27 mouse cellular contexts compared by ENCODE assay signal in the genomic region with DNA sequence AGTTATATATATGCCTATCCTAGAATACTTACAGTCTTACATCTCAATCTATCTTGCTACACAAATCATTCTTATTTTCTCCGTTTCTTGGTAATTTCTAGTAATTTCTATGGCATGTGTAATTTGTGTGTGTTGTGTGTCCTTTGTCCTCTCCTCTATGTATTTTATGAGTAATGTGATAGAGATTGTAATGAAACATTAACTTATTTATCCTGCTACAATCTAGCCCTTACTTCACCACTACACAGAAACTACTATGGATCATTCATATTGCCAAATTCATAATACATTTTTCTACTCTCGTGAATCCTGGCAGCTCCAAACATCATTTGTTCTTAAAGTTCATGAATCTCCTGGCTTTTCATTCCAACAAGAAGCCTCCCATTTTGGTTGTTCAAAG. TPM values are rescaled to one million over a fixed set of nuclear protein-coding genes. Genes with fewer than 3 reads are reported as not detected.
A peak's percentile ranks its signal among the peaks of the same experiment; 100 is the strongest.
DNase-seq lines count a peak whose midpoint lies in the region; ATAC-seq and TF ChIP-seq lines count a peak whose summit lies in the region.
"Had no signal": no experiment of that assay in that cellular context is flagged by ENCODE, and none has a peak within 500 bp of the region (broad histone marks: within the 10 kb centered on the region; RNA-seq: fewer than 3 reads in every experiment).

No protein-coding gene starts in this region.

- no peak overlapping the region for H3K9ac ChIP-seq in liver, adult 2 months (ENCODE audit: low read depth, low read length)
- no peak overlapping the region for H3K9ac ChIP-seq in intestine, embryonic 15.5 days
- no peak overlapping the region for H3K9ac ChIP-seq in intestine, postnatal 0 days (ENCODE audit: low read depth, low read length)
- H3K9ac ChIP-seq in stomach, postnatal 0 days (ENCODE audit: low read length), result no peak overlapping the region
- H3K9ac ChIP-seq: embryonic facial prominence, embryonic 12.5 days; forebrain, embryonic 12.5 days had no signal

- no peak for TF ChIP-seq EP300 in stomach, postnatal 0 days (optimal IDR thresholded peaks at IDR 0.05)

- WGBS in liver, adult 2 months, result 25% methylated on average over 2 of the region's 2 CpGs
- 81% methylated on average over 2 of the region's 2 CpGs for WGBS in intestine, embryonic 15.5 days
- 44% methylated on average over 2 of the region's 2 CpGs for WGBS in intestine, postnatal 0 days
- WGBS in stomach, postnatal 0 days, result 71% methylated on average over 2 of the region's 2 CpGs

- TF ChIP-seq POLR2A in liver, adult 2 months (IDR thresholded peaks at IDR 0.05; ENCODE audit: extremely low read depth, insufficient read depth, low read length), result no peak

- no peaks in the 10 kb centered on the region for H3K27me3 ChIP-seq in liver, adult 2 months (ENCODE audit: control insufficient read depth, insufficient read depth, low read length)
- H3K27me3 ChIP-seq in intestine, embryonic 15.5 days (replicated peaks), result no peaks in the 10 kb centered on the region
- no peaks in the 10 kb centered on the region for H3K27me3 ChIP-seq in intestine, postnatal 0 days (replicated peaks; ENCODE audit: control insufficient read depth, insufficient read depth, low read length)
- H3K27me3 ChIP-seq in stomach, postnatal 0 days (ENCODE audit: control insufficient read depth, insufficient read depth, low read length), result no peaks in the 10 kb centered on the region
- H3K27me3 ChIP-seq: CH12.LX; embryonic facial prominence, embryonic 12.5 days; forebrain, embryonic 12.5 days; Patski had no signal

- H3K79me2 ChIP-seq in liver, adult 2 months (ENCODE audit: control insufficient read depth, insufficient read depth, low read length), result peaks cover 5% of the 10 kb centered on the region; the same call in 1 of the 2 replicates

- DNase-seq in liver, adult 2 months (ENCODE audit: extremely low read depth, low read depth, low spot score), result peak; percentile 67
- DNase-seq in liver, result no peak
- DNase-seq in stomach, postnatal 0 days (ENCODE audit: low spot score), result no peak
- no peak for DNase-seq in right cerebral cortex, postnatal 10 days (ENCODE audit: low spot score in 2 of 2)
- DNase-seq in layer of hippocampus, postnatal 10 days (ENCODE audit: low spot score in 2 of 2), result no peak
- DNase-seq: adrenal gland, adult 8-10 months; adrenal gland, postnatal 14 days; adrenal gland, postnatal 36 days; B cell, adult 2 months; cerebellum, adult 11-12 months; cerebellum, adult 2 months; cerebellum, adult 9-10 months; cerebellum, postnatal 10 days; cerebellum, postnatal 25 days had no signal

- ATAC-seq in intestine, embryonic 15.5 days, result peak; percentile 70; the same call in 1 of the 2 replicates
- peak; percentile 73 for ATAC-seq in intestine, postnatal 0 days
- ATAC-seq in stomach, postnatal 0 days (ENCODE audit: low FRiP score, low TSS enrichment), result 0 out of 2 replicates have a peak, but pooled peaks have one; percentile 61
- ATAC-seq: activated CD4-positive, CD25-positive, alpha-beta regulatory T cell, adult 4 months; CD4-positive, CD25-positive, alpha-beta regulatory T cell, adult 4 months; forebrain, embryonic 14.5 days; Patski had no signal

- no peaks in the 10 kb centered on the region for H3K9me3 ChIP-seq in intestine, embryonic 15.5 days
- H3K9me3 ChIP-seq in intestine, postnatal 0 days (ENCODE audit: control insufficient read depth), result no peaks in the 10 kb centered on the region
- H3K9me3 ChIP-seq in stomach, postnatal 0 days (ENCODE audit: control insufficient read depth, low read length), result no peaks in the 10 kb centered on the region
- H3K9me3 ChIP-seq: embryonic facial prominence, embryonic 10.5 days; embryonic facial prominence, embryonic 12.5 days; forebrain, embryonic 10.5 days; forebrain, embryonic 12.5 days; G1E had no signal

- no peak overlapping the region for H3K4me2 ChIP-seq in intestine, embryonic 15.5 days (replicated peaks)
- H3K4me2 ChIP-seq in intestine, postnatal 0 days (replicated peaks; ENCODE audit: low read depth), result no peak overlapping the region
- no peak overlapping the region for H3K4me2 ChIP-seq in stomach, postnatal 0 days (replicated peaks; ENCODE audit: low read depth)
- H3K4me2 ChIP-seq: embryonic facial prominence, embryonic 12.5 days; forebrain, embryonic 12.5 days had no signal

- no peak for TF ChIP-seq CTCF in liver, adult 2 months (IDR thresholded peaks at IDR 0.05; ENCODE audit: low read depth, low read length)
- no peak for TF ChIP-seq CTCF in intestine, postnatal 0 days (IDR thresholded peaks at IDR 0.05; ENCODE audit: low read depth)
- TF ChIP-seq CTCF in stomach, postnatal 0 days (IDR thresholded peaks at IDR 0.05; ENCODE audit: low read depth), result no peak

- peaks cover 6% of the 10 kb centered on the region; the same call in 1 of the 2 replicates for H3K4me1 ChIP-seq in liver, adult 2 months (ENCODE audit: control insufficient read depth, insufficient read depth, low read length)
- H3K4me1 ChIP-seq in intestine, embryonic 15.5 days (replicated peaks), result no peaks in the 10 kb centered on the region
- no peaks in the 10 kb centered on the region for H3K4me1 ChIP-seq in intestine, postnatal 0 days (replicated peaks; ENCODE audit: control insufficient read depth, insufficient read depth, low read length)
- H3K4me1 ChIP-seq in stomach, postnatal 0 days (replicated peaks; ENCODE audit: control insufficient read depth, insufficient read depth), result no peaks in the 10 kb centered on the region
- H3K4me1 ChIP-seq: embryonic facial prominence, embryonic 10.5 days; embryonic facial prominence, embryonic 12.5 days; forebrain, embryonic 10.5 days; forebrain, embryonic 12.5 days had no signal

- no peak overlapping the region for H3K27ac ChIP-seq in liver, adult 2 months (replicated peaks; ENCODE audit: insufficient read depth, low read depth, low read length)
- H3K27ac ChIP-seq in intestine, embryonic 15.5 days, result no peak overlapping the region
- H3K27ac ChIP-seq in intestine, postnatal 0 days (ENCODE audit: low read depth, low read length), result 0 out of 2 replicates have a peak overlapping the region, but pooled peaks have one; percentile 28
- 0 out of 2 replicates have a peak overlapping the region, but pooled peaks have one; percentile 24 for H3K27ac ChIP-seq in stomach, postnatal 0 days (replicated peaks)
- H3K27ac ChIP-seq: embryonic facial prominence, embryonic 10.5 days; embryonic facial prominence, embryonic 12.5 days; forebrain, embryonic 10.5 days; forebrain, embryonic 12.5 days had no signal

- peaks cover 14% of the 10 kb centered on the region for H3K36me3 ChIP-seq in liver, adult 2 months (ENCODE audit: control insufficient read depth, insufficient read depth, low read length)
- H3K36me3 ChIP-seq in intestine, embryonic 15.5 days, result no peaks in the 10 kb centered on the region
- no peaks in the 10 kb centered on the region for H3K36me3 ChIP-seq in intestine, postnatal 0 days (ENCODE audit: control insufficient read depth, insufficient read depth)
- no peaks in the 10 kb centered on the region for H3K36me3 ChIP-seq in stomach, postnatal 0 days (ENCODE audit: control insufficient read depth, insufficient read depth, low read length)
- H3K36me3 ChIP-seq: forebrain, embryonic 12.5 days had no signal

- no peak overlapping the region for H3K4me3 ChIP-seq in liver, adult 2 months (ENCODE audit: insufficient read depth, low read depth, low read length)
- H3K4me3 ChIP-seq in intestine, embryonic 15.5 days (replicated peaks), result no peak overlapping the region
- H3K4me3 ChIP-seq in intestine, postnatal 0 days (ENCODE audit: low read depth, low read length), result no peak overlapping the region
- H3K4me3 ChIP-seq in stomach, postnatal 0 days (ENCODE audit: low read depth, low read length), result no peak overlapping the region
- H3K4me3 ChIP-seq: embryonic facial prominence, embryonic 10.5 days; embryonic facial prominence, embryonic 12.5 days; erythroblast, embryonic 14.5 days; forebrain, embryonic 10.5 days; forebrain, embryonic 12.5 days had no signal

RNA-seq across cellular contexts. Expression of a gene that starts 19.6 kb away (rescaled TPM):
- 116 and 144 TPM in 2 replicates for total RNA-seq in liver, adult 2 months (2014; rRNA removed)
- polyA plus RNA-seq in liver, adult 2 months (2012; rRNA removed), result 47.0 and 48.6 TPM in 2 replicates
- polyA plus RNA-seq in intestine, embryonic 15.5 days (2015; fragmentation: Nextera tagmentation; extraction: Ambion mirVana), result 104 TPM in 2 replicates
- 122 and 131 TPM in 2 replicates for polyA plus RNA-seq in intestine, postnatal 0 days (2015; fragmentation: Nextera tagmentation; extraction: Ambion mirVana)
- 89.1 and 90.2 TPM in 2 replicates for polyA plus RNA-seq in stomach, postnatal 0 days (2015; fragmentation: Nextera tagmentation; extraction: Ambion mirVana)
- total RNA-seq in layer of hippocampus, postnatal 10 days (2021), result 10 to 100 TPM; 44.5 to 48.5 TPM
- polyA plus RNA-seq: erythroblast, embryonic 14.5 days had no signal

RNA-seq across cellular contexts. Expression of a gene that starts 19.6 kb away (rescaled TPM):
- total RNA-seq in liver, adult 2 months (2014; rRNA removed), result 105 and 108 TPM in 2 replicates
- polyA plus RNA-seq in liver, adult 2 months (2012; rRNA removed), result 32.9 and 33.2 TPM in 2 replicates
- polyA plus RNA-seq in intestine, embryonic 15.5 days (2015; fragmentation: Nextera tagmentation; extraction: Ambion mirVana), result 59.6 and 61.6 TPM in 2 replicates
- polyA plus RNA-seq in intestine, postnatal 0 days (2015; fragmentation: Nextera tagmentation; extraction: Ambion mirVana), result 67.9 and 71.3 TPM in 2 replicates
- polyA plus RNA-seq in stomach, postnatal 0 days (2015; fragmentation: Nextera tagmentation; extraction: Ambion mirVana), result 68.9 and 69.3 TPM in 2 replicates
- 10 to 100 TPM; 35.8 to 38.8 TPM for total RNA-seq in layer of hippocampus, postnatal 10 days (2021)

RNA-seq across cellular contexts. Expression of a gene that starts 45.8 kb away (rescaled TPM):
- 7.3 and 8.0 TPM in 2 replicates for total RNA-seq in liver, adult 2 months (2014; rRNA removed)
- 3.4 and 4.9 TPM in 2 replicates for polyA plus RNA-seq in liver, adult 2 months (2012; rRNA removed)
- 18.9 and 24.4 TPM in 2 replicates for polyA plus RNA-seq in intestine, embryonic 15.5 days (2015; fragmentation: Nextera tagmentation; extraction: Ambion mirVana)
- 24.0 and 25.4 TPM in 2 replicates for polyA plus RNA-seq in intestine, postnatal 0 days (2015; fragmentation: Nextera tagmentation; extraction: Ambion mirVana)
- polyA plus RNA-seq in stomach, postnatal 0 days (2015; fragmentation: Nextera tagmentation; extraction: Ambion mirVana), result 27.7 and 31.4 TPM in 2 replicates
- total RNA-seq in layer of hippocampus, postnatal 10 days (2021), result under 1 TPM; 0.27 to 0.46 TPM

Comparison
In these comparisons a context has a peak if more than half of its experiments do, and no peak if none do; other contexts are left out.
1. H3K27ac ChIP-seq: peak in intestine, postnatal 0 days (single experiment) and stomach, postnatal 0 days (single experiment); none in liver, adult 2 months (single experiment) and intestine, embryonic 15.5 days (single experiment).
2. Peak in every context shown above with its lines, with median percentiles within 50 percentile points of each other: ATAC-seq.